Mouse (Mus musculus): Measurements from ENCODE around the gene Cd19.
A peak's percentile ranks its signal among the peaks of the same experiment; 100 is the strongest.

The Cd19 gene

DNA sequence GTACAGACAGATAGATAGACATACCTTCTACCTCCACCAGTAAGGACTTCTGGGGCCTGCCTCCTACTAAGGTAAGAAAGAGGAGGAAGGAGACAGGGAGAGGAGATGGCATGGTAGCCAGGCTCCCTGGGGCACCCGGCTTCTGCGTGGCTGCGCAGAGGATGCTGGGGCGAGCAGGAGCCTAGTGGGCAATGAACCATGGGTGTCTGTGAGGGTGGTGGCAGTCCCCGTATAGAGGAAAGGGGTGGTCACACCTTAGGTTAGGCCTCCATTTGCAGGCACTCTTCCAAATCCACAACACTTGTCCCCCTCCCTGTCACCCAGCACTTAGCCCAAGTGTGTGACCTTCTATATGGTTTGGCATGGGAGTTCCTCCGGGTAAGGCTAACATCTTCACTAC, at the start of gene Cd19:
TSS of gene Cd19 (minus strand) at position 165 of the 400 bp plus-strand sequence.
- DNase-seq (ENCODE audit: low spot score in 2 of 2) = no peak

GRCm38 (mm10) chr7:126464121-126464520, 49.4 kb upstream of the Cd19 start:
- DNase-seq (ENCODE audit: low spot score in 2 of 2) = no peak

- DNase-seq (ENCODE audit: low spot score in 2 of 2) = no peak
Measured at GRCm38 (mm10) chr7:126463547-126463946, 48.9 kb upstream of the Cd19 start.

GRCm38 (mm10) chr7:126463004-126463403, 48.3 kb upstream of the Cd19 start, which contains the start of gene Atp2a1:
Atp2a1 (minus strand) TSS chr7:126463108.
- DNase-seq (ENCODE audit: low spot score in 2 of 2) = no peak

DNA sequence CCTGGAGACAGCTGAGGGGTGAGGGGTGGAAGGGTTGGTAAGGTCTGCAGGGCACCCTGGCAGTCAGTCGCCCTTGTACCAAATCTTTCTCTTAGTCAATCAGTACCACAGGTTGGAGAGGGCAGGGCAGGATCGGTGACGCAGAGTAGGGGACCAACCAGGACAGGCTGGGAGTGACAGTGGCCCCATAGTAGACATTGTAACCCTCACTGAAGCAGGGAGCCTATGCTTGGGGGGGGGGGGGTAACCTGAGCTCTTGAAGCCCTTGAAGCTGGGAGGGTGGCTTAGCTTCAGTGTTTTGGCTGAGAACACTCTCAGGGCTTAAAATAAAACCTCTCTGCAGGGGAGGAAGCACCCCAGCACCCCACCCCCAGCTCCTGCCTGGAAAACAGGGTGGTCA, 46.9 kb upstream of the Cd19 start:
- no peak for DNase-seq (ENCODE audit: low spot score in 2 of 2)

GRCm38 (mm10) chr7:126460623-126461399, 46.1 kb upstream of the Cd19 start:
- DNase-seq (ENCODE audit: low spot score in 2 of 2) = no peak

GRCm38 (mm10) chr7:126458844-126459618, 44.3 kb upstream of the Cd19 start:
- no peak for DNase-seq (ENCODE audit: low spot score in 2 of 2)

- DNase-seq (ENCODE audit: low spot score in 2 of 2) = no peak
Measured at GRCm38 (mm10) chr7:126458225-126458624, 43.5 kb upstream of the Cd19 start.

GRCm38 (mm10) chr7:126456382-126457266, 41.9 kb upstream of the Cd19 start:
- no peak for DNase-seq (ENCODE audit: low spot score in 2 of 2)

GRCm38 (mm10) chr7:126455242-126455641, 40.6 kb upstream of the Cd19 start:
- no peak for DNase-seq (ENCODE audit: low spot score in 2 of 2)

DNA sequence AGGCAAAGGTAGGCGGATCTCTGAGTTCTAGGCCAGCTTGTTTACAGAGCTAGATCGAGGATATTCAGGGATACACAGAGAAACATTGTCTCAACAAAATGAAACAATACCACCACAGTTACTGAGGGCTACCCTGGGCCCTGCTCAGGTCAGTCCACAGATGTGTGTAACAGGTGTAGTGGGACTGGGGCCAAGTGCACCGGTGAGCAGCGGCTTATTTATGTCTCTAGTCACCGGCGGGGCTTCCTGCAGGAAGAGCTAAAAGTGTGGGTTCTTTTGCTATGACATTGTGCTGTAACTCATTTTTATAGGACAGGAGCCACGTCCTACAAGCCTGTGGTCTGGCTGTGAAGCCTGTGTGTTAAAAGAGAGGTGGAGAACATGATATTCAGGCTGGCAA, 39.2 kb upstream of the Cd19 start:
- no peak for DNase-seq (ENCODE audit: low spot score in 2 of 2)

- DNase-seq (ENCODE audit: low spot score in 2 of 2) = no peak
Measured at GRCm38 (mm10) chr7:126452244-126452643, 37.6 kb upstream of the Cd19 start.

DNA sequence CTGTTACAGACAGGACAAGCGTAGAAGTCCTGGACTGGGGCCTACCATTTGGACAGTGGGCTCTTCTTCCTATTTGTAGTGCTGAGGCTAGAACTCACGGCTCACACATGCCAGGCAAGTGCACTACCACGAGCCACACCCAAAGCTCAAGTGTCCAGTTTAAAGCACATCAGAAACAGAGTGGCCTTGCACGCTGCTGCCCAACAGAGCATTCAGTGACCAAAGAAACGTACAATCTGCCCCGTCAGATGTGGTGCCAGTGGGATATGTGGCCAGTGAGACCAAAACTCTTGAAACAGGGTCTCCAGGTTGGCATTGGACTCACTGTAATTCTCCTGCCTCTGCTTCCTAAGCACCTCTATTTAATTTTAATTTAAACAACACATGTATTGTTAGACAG, 36.0 kb upstream of the Cd19 start:
- no peak for DNase-seq (ENCODE audit: low spot score in 2 of 2)

GRCm38 (mm10) chr7:126449991-126450390, 35.3 kb upstream of the Cd19 start:
- DNase-seq (ENCODE audit: low spot score in 2 of 2) = no peak

- no peak for DNase-seq (ENCODE audit: low spot score in 2 of 2)
Measured at GRCm38 (mm10) chr7:126448481-126448880, 33.8 kb upstream of the Cd19 start.

GRCm38 (mm10) chr7:126446217-126446616, 31.5 kb upstream of the Cd19 start:
- no peak for DNase-seq (ENCODE audit: low spot score in 2 of 2)

DNA sequence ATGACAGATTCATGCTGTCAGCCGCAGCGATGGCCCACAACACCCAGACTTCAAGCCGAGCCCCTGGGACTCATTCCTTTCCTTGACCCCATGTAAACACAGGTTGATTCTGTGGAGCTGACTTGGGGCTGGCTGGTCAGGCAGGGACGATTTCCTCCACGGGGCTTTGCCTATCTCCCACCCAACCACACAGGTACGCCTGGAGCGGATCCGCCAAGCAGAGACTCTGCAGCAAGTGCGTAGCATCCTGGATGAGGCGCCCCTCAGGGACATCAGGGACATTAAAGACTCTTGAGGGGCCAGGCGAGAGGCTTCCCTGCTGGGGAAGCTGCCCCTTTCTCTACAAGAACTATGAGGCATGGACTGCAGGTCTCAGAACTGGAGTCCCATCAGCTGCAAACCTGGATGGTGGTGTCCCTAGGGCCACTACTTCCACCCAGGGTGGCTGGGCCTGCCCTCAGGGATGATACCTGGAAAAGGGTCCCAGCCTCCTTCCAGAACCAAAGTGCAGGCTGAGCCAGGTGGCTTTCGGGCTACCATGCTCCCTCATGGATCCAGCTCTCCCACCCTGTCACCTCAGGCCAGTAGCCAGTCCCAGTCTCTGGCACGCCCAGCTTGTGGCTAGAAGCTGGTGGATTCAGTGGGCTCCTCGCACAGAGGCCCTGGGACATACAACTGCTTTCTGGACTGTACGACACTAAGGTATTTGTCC, 30.6 kb upstream of the Cd19 start:
- DNase-seq (ENCODE audit: low spot score in 2 of 2) = no peak

- no peak for DNase-seq (ENCODE audit: low spot score in 2 of 2)
Measured at GRCm38 (mm10) chr7:126444536-126444935, 29.8 kb upstream of the Cd19 start.

DNA sequence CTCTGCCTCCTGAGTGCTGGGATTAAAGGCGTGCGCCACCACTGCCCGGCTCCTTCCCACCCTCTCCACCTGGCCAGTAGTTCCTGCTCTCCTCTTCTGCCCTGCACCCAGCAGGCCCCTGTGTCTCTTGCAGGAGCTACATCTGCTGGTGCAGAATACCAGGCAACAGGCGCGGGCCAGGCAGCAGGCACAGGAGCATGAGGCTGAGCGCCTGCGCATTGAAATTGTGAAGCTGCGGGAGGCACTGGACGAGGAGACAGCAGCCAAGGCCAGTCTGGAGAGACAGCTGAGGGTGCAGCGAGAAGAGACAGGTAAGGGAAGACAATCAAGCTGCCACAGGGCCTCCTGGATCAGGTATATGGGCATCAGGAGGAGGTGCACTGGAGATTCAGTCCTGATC, 29.3 kb upstream of the Cd19 start:
- no peak for DNase-seq (ENCODE audit: low spot score in 2 of 2)

- DNase-seq (ENCODE audit: low spot score in 2 of 2) = no peak
Measured at GRCm38 (mm10) chr7:126440134-126440533, 25.4 kb upstream of the Cd19 start.

- peak; percentile 45 to 61 for DNase-seq (ENCODE audit: low spot score in 2 of 2)
Measured at GRCm38 (mm10) chr7:126436851-126437250, 22.2 kb upstream of the Cd19 start.
